In genomic region chr19:46148372-46148760, GRCm38 (mm10) we compare ENCODE assay signal across 8 mouse cellular contexts. TPM values are rescaled to one million over a fixed set of nuclear protein-coding genes. Genes with fewer than 3 reads are reported as not detected.
A peak's percentile ranks its signal among the peaks of the same experiment; 100 is the strongest.
DNase-seq lines count a peak whose midpoint lies in the region; ATAC-seq and TF ChIP-seq lines count a peak whose summit lies in the region.

No protein-coding gene starts in this region.

- H3K4me3 ChIP-seq in G1E (ENCODE audit: low read depth, low read length) = peak overlapping the region; percentile 71
- H3K4me3 ChIP-seq in hindbrain, embryonic 14.5 days (replicated peaks; ENCODE audit: low read length) = peak overlapping the region; percentile 34
- peak overlapping the region; percentile 43 for H3K4me3 ChIP-seq in midbrain, embryonic 11.5 days (ENCODE audit: low read depth, low read length)

- H3K36me3 ChIP-seq in G1E (replicated peaks) = no peaks in the 10 kb centered on the region
- no peaks in the 10 kb centered on the region for H3K36me3 ChIP-seq in hindbrain, embryonic 14.5 days (replicated peaks; ENCODE audit: control insufficient read depth, insufficient read depth)
- H3K36me3 ChIP-seq in midbrain, embryonic 11.5 days (ENCODE audit: control insufficient read depth, insufficient read depth, low read length) = no peaks in the 10 kb centered on the region

- peaks cover 62% of the 10 kb centered on the region for H3K27me3 ChIP-seq in G1E (ENCODE audit: insufficient read depth, low read length)
- peaks cover 75% of the 10 kb centered on the region for H3K27me3 ChIP-seq in hindbrain, embryonic 14.5 days (ENCODE audit: control insufficient read depth, insufficient read depth, low read length)
- H3K27me3 ChIP-seq in midbrain, embryonic 11.5 days (ENCODE audit: control insufficient read depth, insufficient read depth, low read length) = peaks cover 54% of the 10 kb centered on the region

- ATAC-seq in G1E (ENCODE audit: extremely low read depth, insufficient number of reproducible peaks, low FRiP score, poor library complexity, severe bottlenecking) = peak; percentile 64
- peak; percentile 49; the same call in 1 of the 2 replicates for ATAC-seq in hindbrain, embryonic 14.5 days (ENCODE audit: low FRiP score)
- ATAC-seq in midbrain, embryonic 11.5 days (ENCODE audit: low FRiP score) = peak; percentile 63

- peaks cover 32% of the 10 kb centered on the region for H3K4me1 ChIP-seq in G1E (ENCODE audit: insufficient read depth, low read depth, low read length)
- H3K4me1 ChIP-seq in hindbrain, embryonic 14.5 days (replicated peaks; ENCODE audit: control insufficient read depth, insufficient read depth, low read length) = peaks cover 23% of the 10 kb centered on the region
- H3K4me1 ChIP-seq in midbrain, embryonic 11.5 days (ENCODE audit: control insufficient read depth, insufficient read depth, low read length) = peaks cover 21% of the 10 kb centered on the region

- H3K4me2 ChIP-seq in hindbrain, embryonic 14.5 days (replicated peaks) = peak overlapping the region; percentile 78
- H3K4me2 ChIP-seq in midbrain, embryonic 11.5 days = peak overlapping the region; percentile 86

- no peaks in the 10 kb centered on the region for H3K9me3 ChIP-seq in G1E (replicated peaks)
- H3K9me3 ChIP-seq in hindbrain, embryonic 14.5 days (ENCODE audit: control insufficient read depth, low read length) = no peaks in the 10 kb centered on the region
- no peaks in the 10 kb centered on the region for H3K9me3 ChIP-seq in midbrain, embryonic 11.5 days (ENCODE audit: control insufficient read depth, low read length)

- no peak overlapping the region for H3K27ac ChIP-seq in hindbrain, embryonic 14.5 days
- H3K27ac ChIP-seq in midbrain, embryonic 11.5 days (ENCODE audit: low read depth, low read length) = no peak overlapping the region

- peak; percentile 92 for DNase-seq in G1E (ENCODE audit: low spot score)
- DNase-seq in brain, embryonic 14.5 days (ENCODE audit: low read depth) = peak; percentile 85
- peak; percentile 24 to 35 for DNase-seq in frontal cortex, postnatal 36 days (ENCODE audit: low spot score in 2 of 2)
- DNase-seq in hindbrain, embryonic 14.5 days (ENCODE audit: low spot score) = peak; percentile 71
- DNase-seq in left cerebral cortex, postnatal 4 days = peak; percentile 68
- DNase-seq in midbrain, embryonic 11.5 days (ENCODE audit: low spot score, missing footprints) = peak; percentile 96
- DNase-seq in skeletal muscle tissue, adult 2 months (ENCODE audit: low read depth, low spot score) = peak; percentile 82
- DNase-seq in yolk sac, embryonic 10.5 days (ENCODE audit: low spot score) = peak; percentile 91

- WGBS in hindbrain, embryonic 14.5 days = under 1% methylated on average over 27 of the region's 27 CpGs
- under 1% methylated on average over 27 of the region's 27 CpGs for WGBS in midbrain, embryonic 11.5 days

- H3K9ac ChIP-seq in hindbrain, embryonic 14.5 days = no peak overlapping the region
- no peak overlapping the region for H3K9ac ChIP-seq in midbrain, embryonic 11.5 days (ENCODE audit: low read length)

- TF ChIP-seq POLR2A in brain, embryonic 14.5 days (IDR thresholded peaks at IDR 0.05; ENCODE audit: borderline replicate concordance, extremely low read depth, insufficient read depth, insufficient read length, poor library complexity, severe bottlenecking) = no peak

- TF ChIP-seq CTCF in G1E (IDR thresholded peaks at IDR 0.05; ENCODE audit: low read depth, low read length) = no peak
- no peak for TF ChIP-seq CTCF in brain, embryonic 14.5 days (IDR thresholded peaks at IDR 0.05; ENCODE audit: borderline replicate concordance, extremely low read depth, insufficient read depth, insufficient read length)

- intact Hi-C loops in left cerebral cortex, postnatal 4 days (cut with DNase I) = no loop called here

RNA-seq across cellular contexts. Expression of gene Pitx3, which starts 0.2 kb away (rescaled TPM):
- total RNA-seq in G1E (2014; fragmentation: Nextera tagmentation) (not detected in 2 replicates), G1E (2017) (not detected in 2 replicates)
- polyA plus RNA-seq in G1E (2012) = not detected in 2 replicates
- polyA plus RNA-seq in brain, embryonic 14.5 days (2012; rRNA removed) = 2.6 and 2.7 TPM in 2 replicates
- not detected in 2 replicates for polyA plus RNA-seq in hindbrain, embryonic 14.5 days (2014; fragmentation: Nextera tagmentation; extraction: Ambion mirVana)
- total RNA-seq in left cerebral cortex, postnatal 4 days (2021) = not detected
- polyA plus RNA-seq in midbrain, embryonic 11.5 days (2014; fragmentation: Nextera tagmentation; extraction: Ambion mirVana) = 0.18 and 0.39 TPM in 2 replicates

RNA-seq across cellular contexts. Expression of gene Gbf1, which starts 3.9 kb away (rescaled TPM):
- total RNA-seq in G1E (2014; fragmentation: Nextera tagmentation) (111 and 133 TPM in 2 replicates), G1E (2017) (25.7 and 33.4 TPM in 2 replicates)
- 292 and 312 TPM in 2 replicates for polyA plus RNA-seq in G1E (2012)
- polyA plus RNA-seq in brain, embryonic 14.5 days (2012; rRNA removed) = 94.8 and 106 TPM in 2 replicates
- polyA plus RNA-seq in hindbrain, embryonic 14.5 days (2014; fragmentation: Nextera tagmentation; extraction: Ambion mirVana) = 64.5 and 68.3 TPM in 2 replicates
- total RNA-seq in left cerebral cortex, postnatal 4 days (2021) = 100 to 1,000 TPM; 101 to 106 TPM
- polyA plus RNA-seq in midbrain, embryonic 11.5 days (2014; fragmentation: Nextera tagmentation; extraction: Ambion mirVana) = 36.6 and 42.6 TPM in 2 replicates

RNA-seq across cellular contexts. Expression of gene Elovl3, which starts 16.7 kb away (rescaled TPM):
- not detected in 2 replicates for total RNA-seq in G1E (2014; fragmentation: Nextera tagmentation)
- total RNA-seq in G1E (2017) = 0.06 TPM in 1 of 2 replicates, not detected in the other
- polyA plus RNA-seq in G1E (2012) = not detected in 2 replicates
- not detected in 2 replicates for polyA plus RNA-seq in brain, embryonic 14.5 days (2012; rRNA removed)
- polyA plus RNA-seq in hindbrain, embryonic 14.5 days (2014; fragmentation: Nextera tagmentation; extraction: Ambion mirVana) = not detected in 2 replicates
- not detected for total RNA-seq in left cerebral cortex, postnatal 4 days (2021)
- not detected in 2 replicates for polyA plus RNA-seq in midbrain, embryonic 11.5 days (2014; fragmentation: Nextera tagmentation; extraction: Ambion mirVana)

Comparison
In these comparisons a context has a peak if more than half of its experiments do, and no peak if none do; other contexts are left out.
1. DNase-seq: peak in every context shown above with its lines; median percentile 96 in midbrain, embryonic 11.5 days; 92 in G1E; 91 in yolk sac, embryonic 10.5 days; 85 in brain, embryonic 14.5 days; 82 in skeletal muscle tissue, adult 2 months; 71 in hindbrain, embryonic 14.5 days; 68 in left cerebral cortex, postnatal 4 days; 30 in frontal cortex, postnatal 36 days.